Mouse (Mus musculus): ENCODE data around the gene Stx1b.

DNA sequence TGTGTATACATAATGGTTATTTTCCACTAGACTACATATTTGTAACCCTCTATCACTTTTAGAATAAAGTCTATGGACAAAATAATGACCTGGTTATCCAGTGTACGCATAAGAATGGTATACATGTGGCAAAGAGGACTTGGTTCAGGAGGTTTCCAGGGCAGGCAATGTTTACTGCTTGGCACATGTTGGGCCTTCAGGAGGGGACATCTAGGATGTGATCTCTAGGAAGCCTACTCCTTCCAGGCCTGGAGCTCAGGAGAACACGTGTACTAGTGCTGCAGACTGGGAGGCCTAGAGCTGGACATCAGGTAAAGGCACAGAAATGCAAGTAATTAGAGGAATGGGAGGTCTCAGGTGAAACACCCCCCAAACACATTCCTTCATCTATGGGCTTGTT, 11.2 kb upstream of the Stx1b start:
- TF ChIP-seq CTCF (IDR thresholded peaks at IDR 0.05; ENCODE audit: low read depth) = no peak
- no peak for TF ChIP-seq EP300 (optimal IDR thresholded peaks at IDR 0.05)
